Mouse (Mus musculus) adrenal gland, postnatal 10 days (tissue): ENCODE results near the gene Uck1. TPM values are rescaled to one million over a fixed set of nuclear protein-coding genes. Genes with fewer than 3 reads are reported as not detected.
A peak's percentile ranks its signal among the peaks of the same experiment; 100 is the strongest.

ENCODE experiments used
- DNase-seq: peaks from one replicate; pipeline ENCODE4 v3.0.0; 2021; ENCODE audit warnings: mixed read lengths
- total RNA-seq, 2 experiments: library from RNA; stranded (reverse); gene quantifications; 2 replicates each; pipeline ENCODE4 v1.2.3; 2021

The Uck1 gene
- total RNA-seq, 2 experiments from 2014 or later = 129 to 184 TPM

DNA sequence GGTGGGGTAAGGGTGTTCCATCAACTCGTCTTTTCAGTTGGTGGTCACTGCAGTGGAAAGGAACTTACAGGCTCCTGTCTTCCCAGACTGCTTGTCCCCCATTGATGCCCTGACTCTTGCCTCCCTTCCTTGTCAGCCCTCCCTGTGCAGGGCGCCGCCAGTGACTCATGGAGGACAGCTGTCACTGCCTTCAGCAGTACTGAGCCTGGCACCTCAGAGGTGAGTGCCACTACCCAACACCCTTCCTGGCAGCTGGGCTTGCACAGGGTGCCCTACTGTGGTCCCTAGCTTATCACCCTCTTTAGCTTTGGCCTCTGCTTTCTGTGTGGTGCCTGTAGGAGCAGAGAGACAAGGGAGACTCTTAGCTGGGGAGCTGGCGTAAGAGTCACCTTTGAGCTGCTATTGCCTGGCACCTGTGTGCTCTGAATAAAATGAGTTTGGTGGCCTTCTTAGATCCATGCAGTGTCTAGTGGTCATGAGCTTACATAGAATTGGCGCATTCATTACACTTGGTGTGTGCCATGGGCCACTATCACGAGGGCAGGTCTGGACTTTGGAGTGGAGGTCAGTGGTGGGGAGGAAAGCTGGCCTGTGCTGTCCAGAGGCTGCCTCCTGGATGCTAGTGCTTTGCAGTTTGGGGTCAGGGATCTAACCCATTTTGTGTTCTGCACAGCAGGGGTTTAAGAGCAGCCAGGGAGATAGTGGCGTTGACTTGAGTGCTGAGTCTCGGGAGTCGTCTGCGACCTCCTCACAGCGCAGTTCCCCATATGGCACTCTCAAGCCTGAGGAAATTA, 41.2 kb downstream of the Uck1 start:
- DNase-seq = no peak

DNA sequence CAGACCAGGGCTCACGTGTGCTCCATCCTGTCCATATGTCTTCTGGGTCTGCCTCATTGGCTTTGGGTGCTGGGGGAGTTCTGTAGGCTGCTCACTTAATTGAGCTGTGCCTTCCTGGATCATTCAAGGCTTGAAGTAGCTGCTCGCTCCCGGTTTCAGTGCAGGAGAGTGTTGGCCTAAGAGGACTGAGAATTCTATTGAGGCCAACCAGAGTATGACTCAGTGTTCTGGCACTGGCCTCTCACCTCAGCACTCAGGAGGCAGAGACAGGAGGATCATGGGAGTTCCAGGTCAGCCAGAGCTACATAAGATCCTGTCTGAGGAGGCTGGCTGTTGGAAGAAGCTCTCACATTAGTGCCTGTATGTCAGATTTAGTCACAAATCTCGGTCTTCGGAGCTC, 41.8 kb downstream of the Uck1 start:
- peak; percentile 36 for DNase-seq

DNA sequence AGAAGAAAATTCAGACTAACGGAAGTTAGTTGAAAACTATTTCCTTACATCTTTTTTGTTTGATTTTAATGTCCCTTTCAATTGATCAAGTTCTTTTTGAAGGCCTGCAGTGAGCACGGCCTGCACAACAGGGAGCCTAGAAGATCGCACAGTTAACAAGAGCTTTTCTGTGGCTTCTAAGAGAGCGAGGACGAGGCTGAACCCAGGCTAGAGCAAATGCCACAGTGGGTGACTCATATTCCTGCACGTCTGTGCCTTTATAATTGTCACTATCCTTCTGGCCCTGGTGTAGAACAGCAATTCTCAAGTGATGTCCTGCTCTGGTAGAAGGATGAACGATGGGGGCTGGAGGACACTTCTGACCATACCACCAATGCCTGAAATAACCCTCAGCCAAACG, 42.3 kb downstream of the Uck1 start:
- DNase-seq = no peak

DNA sequence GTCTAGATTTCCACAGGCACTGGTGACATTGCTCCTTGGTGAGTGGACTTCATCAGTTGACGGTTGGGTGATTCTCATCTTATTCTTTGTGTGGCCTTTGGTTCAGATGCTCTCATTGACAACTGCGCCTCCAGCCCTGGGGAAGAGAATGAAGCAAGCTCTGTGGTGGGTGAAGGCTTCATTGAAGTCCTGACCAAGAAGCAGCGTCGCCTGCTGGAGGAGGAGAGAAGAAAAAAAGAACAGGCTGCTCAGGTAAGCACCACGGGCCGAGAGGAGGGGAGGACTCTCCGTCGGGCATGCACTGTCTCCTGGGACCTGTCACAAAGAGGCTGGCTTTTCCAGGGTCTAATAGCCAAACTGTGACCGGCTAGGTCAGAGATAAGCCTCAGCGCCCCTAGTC, 43.5 kb downstream of the Uck1 start:
- no peak for DNase-seq

DNA sequence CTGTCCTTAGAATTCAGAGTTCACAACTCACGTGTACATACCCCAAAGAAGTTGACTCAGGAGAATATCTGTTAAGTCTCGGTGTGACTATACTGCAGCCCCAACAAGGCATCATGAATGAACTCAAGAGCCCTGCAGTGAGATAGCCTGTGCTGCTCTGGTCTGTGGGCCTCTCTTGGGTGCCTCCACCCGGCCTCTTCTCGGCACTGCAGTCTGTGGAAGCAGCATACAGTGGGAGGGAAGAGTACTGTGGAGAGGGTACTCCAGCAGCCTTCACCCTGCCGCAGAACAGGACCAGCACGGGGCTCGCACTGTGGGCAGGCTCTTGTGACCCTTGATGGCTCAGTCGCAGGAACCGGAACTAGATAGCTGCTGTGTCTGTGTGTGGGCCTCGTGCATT, 44.4 kb downstream of the Uck1 start:
- no peak for DNase-seq

DNA sequence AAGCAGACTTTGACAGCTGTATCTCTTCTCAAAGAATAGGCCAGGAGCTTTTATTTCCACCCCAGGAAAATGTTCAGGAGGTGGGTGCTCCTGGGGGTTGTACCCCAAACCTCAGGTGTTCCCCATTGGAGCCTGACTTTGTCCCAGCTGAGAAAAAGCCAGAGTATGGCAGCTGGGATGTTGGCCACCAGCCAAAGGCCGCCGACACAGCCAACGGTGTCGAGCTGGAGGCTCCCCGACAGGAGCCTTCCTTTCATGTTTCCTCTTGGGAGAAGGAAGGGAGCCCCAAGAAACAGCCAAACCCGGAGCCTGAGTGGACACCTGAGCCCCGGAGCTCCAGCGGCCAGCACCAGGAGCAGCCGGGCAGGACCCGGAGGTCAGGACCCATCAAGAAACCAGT, 47.0 kb downstream of the Uck1 start:
- DNase-seq = peak; percentile 55

DNA sequence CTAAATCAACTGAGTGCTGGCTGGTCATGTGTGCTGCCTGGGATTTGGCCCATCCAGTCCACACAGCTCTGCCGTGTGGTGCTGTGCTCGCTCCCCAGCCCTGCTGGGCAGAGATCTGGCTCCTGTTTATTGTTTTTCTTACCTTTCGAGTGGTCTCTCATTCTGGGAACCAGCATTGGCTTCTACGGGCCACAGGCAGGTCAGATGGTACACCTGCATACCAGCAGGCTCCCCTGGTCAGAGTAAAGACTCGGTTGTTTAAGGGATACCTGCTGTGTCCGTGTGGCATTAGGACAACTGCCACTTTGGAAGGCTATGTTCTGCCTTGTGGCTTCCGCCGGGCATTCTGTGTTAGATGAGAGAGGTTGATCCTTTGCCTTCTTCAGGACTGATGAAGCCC, 48.3 kb downstream of the Uck1 start:
- DNase-seq = no peak

DNA sequence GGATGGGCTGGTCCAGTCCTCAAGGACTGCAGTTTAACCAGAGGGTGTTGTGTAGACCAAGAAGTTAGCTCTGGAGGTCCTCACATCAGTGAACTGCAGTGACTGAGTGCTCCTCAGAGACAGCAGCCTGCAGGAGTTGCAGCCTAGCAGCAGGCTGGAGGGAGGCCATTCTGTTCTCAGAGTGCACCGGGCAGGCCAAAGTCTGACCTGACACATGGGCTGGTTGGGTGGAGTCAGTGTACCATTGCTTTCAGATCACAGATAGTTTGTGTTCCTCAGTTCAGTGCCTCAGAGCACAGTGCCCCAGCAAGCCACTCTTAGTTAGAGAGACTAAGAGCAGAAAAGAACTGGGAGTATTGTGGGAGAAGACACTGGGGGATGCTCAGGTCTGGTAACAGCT, 52.3 kb downstream of the Uck1 start:
- no peak for DNase-seq

Other genes starting within 250 kb of the Uck1 start
- 1 to 10 TPM; 3.2 to 5.4 TPM for gene Fam78a, start 175.3 kb downstream of the Uck1 start, total RNA-seq
- gene Plpp7, start 164.6 kb downstream of the Uck1 start, total RNA-seq = 1 to 10 TPM; 3.9 to 8.6 TPM
- 100 to 1,000 TPM in 1 of 2 experiments, 10 to 100 TPM in 1; 83.4 to 102 TPM for gene Prrc2b, start 109.1 kb downstream of the Uck1 start, total RNA-seq
- gene Pomt1, start 23.6 kb downstream of the Uck1 start, total RNA-seq = 10 to 100 TPM; 29.9 to 49.3 TPM
- 10 to 100 TPM; 62.1 to 77.3 TPM for gene Golga2, start 27.2 kb upstream of the Uck1 start, total RNA-seq
- 100 to 1,000 TPM; 248 to 255 TPM for gene Swi5, start 27.9 kb upstream of the Uck1 start, total RNA-seq
- gene Ciz1, start 92.2 kb upstream of the Uck1 start, total RNA-seq = 10 to 100 TPM; 49.0 to 63.5 TPM
- gene Dnm1, start 93.2 kb upstream of the Uck1 start, total RNA-seq = 10 to 100 TPM; 15.8 to 23.8 TPM
- 100 to 1,000 TPM; 143 to 149 TPM for gene 1110008P14Rik, start 121.8 kb upstream of the Uck1 start, total RNA-seq
- gene Lcn2, start 128.1 kb upstream of the Uck1 start, total RNA-seq = 10 to 100 TPM; 12.0 to 21.8 TPM
- gene Ptges2, start 135.7 kb upstream of the Uck1 start, total RNA-seq = 10 to 100 TPM; 91.7 to 98.5 TPM
- 1 to 10 TPM; 3.6 to 3.7 TPM for gene Naif1, start 190.3 kb upstream of the Uck1 start, total RNA-seq
- 100 to 1,000 TPM in 1 of 2 experiments, 10 to 100 TPM in 1; 36.5 to 121 TPM for gene Slc25a25, start 191.3 kb upstream of the Uck1 start, total RNA-seq